Mouse (Mus musculus) pancreas, adult 10 weeks (tissue): ENCODE data around the gene 1500011B03Rik. TPM values are rescaled to one million over a fixed set of nuclear protein-coding genes. Genes with fewer than 3 reads are reported as not detected.

Source experiments
- polyA plus RNA-seq: library from polyadenylated mRNA; stranded (reverse); fragments of 350-450 nt; fragmentation: Illumina TruSeq; extraction: RNeasy Lipid Tissue Mini Kit (QIAGEN cat#74804); gene quantifications from one replicate; pipeline ENCODE4 v1.2.3, GENCODE M21; 2015; ENCODE audit warnings: low read depth, low replicate concordance; ENCODE audit not compliant: insufficient read depth

The 1500011B03Rik gene
- polyA plus RNA-seq: 3.9 TPM

DNA sequence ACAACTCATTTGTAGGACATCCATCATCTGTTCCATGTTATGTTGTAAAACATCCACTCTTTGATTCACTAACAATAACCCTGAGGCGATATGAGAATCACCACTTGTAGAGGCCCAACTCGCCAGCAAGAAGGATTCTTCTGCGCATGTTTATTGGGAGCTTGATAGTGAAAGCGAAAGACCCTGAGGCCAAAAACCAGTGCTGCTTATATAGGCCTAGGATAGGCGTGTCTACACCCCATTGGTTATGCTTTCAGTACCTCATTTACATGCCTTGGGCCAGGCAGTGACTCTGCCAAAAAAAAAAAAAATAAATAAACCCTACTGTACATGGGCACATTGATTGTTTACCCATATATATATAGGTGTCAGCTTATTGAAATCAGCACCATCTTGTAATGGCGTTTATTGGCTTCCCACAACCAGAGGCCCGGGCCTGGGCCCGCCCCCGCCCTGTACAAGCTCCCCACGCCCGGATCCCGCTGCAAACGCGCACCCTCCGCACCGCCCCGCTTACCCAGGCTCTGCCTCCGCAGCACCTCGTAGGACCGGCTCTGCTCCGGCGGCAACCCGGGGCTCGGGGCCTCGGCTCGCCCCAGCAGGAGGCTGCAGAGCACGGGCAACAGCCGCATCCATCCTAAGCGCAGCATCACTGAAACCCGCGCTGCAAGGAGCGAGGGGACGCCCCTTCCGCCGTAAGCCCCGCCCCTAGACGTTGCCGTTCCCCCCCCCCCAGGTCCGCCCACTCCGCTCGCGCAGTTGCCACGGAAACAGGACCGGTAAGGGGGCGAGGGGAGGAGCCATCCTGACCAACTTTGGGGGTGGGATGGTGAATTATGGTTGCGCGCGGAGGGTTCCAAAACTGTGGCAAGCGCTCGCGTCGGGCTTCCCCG is at the start of gene 1500011B03Rik:
TSS of gene 1500011B03Rik (minus strand) at position 673 of the 893 bp plus-strand sequence.

DNA sequence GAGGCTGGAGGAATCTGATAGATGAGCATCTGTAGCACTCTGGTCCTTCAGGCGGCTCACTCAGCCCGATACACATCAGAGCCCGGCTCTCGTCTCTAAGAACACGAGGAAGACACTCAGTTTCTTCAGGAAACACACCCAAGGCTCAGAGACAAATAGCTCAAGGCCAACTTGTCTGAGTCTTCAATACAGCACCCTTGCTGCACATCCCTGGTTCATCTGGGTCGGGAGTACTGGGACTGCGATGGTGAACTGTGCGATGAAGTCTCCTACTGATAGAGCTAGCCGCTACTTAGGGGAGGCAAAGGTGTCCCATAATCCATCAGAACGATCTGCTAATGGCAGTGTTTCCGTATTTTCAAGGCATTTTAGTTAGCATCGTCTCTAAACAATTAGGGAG is 35.3 kb upstream of the 1500011B03Rik start, which contains the start of gene Gm9936:
TSS of gene Gm9936 (minus strand) at position 101 of the 400 bp plus-strand sequence.

DNA sequence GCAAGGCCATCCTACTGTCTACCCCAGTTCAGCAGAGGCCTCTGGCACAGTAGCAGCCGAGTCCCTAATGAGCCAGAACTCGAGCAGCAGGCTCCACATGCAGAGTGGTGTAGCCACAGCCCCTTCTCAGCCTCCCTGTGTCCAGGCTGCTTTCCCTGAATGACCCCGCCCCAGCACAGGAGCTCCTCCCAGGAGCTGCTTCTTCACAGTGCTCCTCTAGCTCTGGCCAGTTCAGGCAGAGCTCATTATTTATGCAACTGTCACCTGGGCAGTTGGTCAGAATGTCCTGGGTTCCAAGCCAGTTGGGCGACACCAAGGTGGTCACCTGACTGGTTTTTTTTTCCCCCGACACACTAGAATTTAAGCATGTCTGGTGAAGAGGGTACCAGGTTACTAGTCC is 30.1 kb upstream of the 1500011B03Rik start, which contains the start of gene 4930519G04Rik:
TSS of gene 4930519G04Rik (plus strand) at position 301 of the 400 bp plus-strand sequence.

DNA sequence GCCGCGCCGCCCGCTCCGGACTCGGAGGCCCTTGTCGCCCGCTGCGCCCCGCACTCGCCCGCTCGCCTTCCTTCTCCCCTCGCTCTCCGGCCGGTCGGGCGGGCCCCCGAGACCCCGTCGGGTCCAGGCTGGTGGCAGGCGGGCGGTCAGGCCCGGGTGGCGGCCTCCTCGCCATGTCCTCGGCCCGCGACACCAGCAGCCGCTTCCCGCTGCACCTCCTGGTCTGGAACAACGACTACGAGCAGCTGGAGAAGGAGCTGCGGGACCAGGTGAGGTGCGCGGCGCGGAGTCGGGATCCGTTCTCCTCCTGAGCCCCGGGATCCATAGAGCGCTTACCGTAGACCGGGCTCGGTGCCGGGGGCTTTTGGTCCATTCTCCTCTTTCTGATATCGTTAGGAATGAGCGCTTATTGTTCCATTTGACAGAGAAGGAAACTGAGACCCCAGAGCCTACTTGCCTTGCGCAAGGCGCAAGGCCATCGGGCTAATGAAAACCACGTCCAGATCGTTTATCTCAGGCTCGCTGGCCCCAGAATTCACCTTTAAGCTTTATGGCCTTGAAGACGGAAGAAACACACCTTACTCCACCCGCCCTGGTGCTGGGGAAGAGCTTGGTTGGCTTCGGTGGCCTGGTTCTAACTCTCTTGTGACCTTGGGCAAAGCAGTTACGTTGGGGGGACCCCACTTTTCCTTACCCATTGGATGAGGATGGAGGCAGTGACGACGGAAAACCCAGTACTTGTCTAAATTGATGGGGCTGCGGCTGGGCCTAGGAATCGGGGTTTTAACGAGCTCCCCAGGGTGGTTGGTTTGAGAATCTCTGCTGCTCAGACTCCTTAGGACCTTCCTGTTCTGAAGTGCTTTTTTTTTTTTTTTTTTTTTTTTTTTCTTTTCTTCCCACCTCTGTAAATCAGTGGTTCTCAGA is 48.0 kb downstream of the 1500011B03Rik start, which contains the start of gene Git2:
TSS of gene Git2 (minus strand) at position 462 of the 924 bp plus-strand sequence.

DNA sequence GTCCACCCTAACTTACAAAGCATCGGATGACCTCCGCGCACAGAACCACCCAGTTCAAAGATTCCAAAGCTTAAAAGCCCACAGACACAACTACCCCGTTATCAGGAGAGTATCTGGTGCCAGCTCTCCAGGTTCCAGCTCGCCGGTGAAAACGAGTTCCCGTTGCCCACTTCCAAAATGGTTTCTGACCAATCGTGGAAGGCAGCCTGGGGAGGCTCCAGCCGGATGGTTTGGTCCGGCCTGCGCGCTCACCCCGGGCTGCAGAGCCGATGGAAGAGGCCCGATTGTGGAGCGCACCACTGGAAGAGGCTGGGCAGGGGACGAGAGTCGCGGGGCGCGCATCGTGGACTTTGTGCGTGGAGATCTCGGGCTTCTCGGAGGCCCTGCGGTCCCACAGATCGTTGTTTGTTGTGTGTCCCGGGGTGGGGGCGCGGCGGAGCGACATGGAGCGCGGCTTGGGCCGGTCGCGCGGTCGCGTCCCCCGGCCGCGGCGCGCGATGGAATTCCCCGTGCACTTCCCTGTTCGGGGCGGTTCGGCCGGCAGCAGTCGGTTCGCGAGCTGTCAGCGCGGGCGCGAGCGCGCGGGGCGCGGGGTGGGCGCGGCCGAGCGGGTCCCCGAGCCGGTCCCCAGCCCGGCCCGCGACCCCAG is 48.7 kb downstream of the 1500011B03Rik start, which contains the start of gene Ankrd13a:
TSS of gene Ankrd13a (plus strand) at position 275 of the 649 bp plus-strand sequence.

Other genes with a start within 250 kb of the 1500011B03Rik start
- gene Trpv4, start 165.0 kb downstream of the 1500011B03Rik start, polyA plus RNA-seq: 3.8 TPM
- 17.2 TPM for gene Gltp, start 132.5 kb downstream of the 1500011B03Rik start, polyA plus RNA-seq
- gene Tchp, start 115.7 kb downstream of the 1500011B03Rik start, polyA plus RNA-seq: 6.4 TPM
- gene Ankrd13a, start 48.8 kb downstream of the 1500011B03Rik start, polyA plus RNA-seq: 15.1 TPM
- gene Git2, start 48.0 kb downstream of the 1500011B03Rik start, polyA plus RNA-seq: 12.8 TPM
- gene 4930519G04Rik, start 30.2 kb upstream of the 1500011B03Rik start, polyA plus RNA-seq: not detected
- not detected for gene Gm9936, start 35.2 kb upstream of the 1500011B03Rik start, polyA plus RNA-seq
- gene Oasl2, start 73.5 kb upstream of the 1500011B03Rik start, polyA plus RNA-seq: 15.2 TPM
- gene Oasl1, start 99.8 kb upstream of the 1500011B03Rik start, polyA plus RNA-seq: 1.8 TPM
- 8.3 TPM for gene 2210016L21Rik, start 118.7 kb upstream of the 1500011B03Rik start, polyA plus RNA-seq
- 1.3 TPM for gene Hnf1a, start 147.6 kb upstream of the 1500011B03Rik start, polyA plus RNA-seq
- 9.8 TPM for gene Sppl3, start 187.7 kb upstream of the 1500011B03Rik start, polyA plus RNA-seq